Mouse (Mus musculus) kidney, postnatal 0 days (tissue): ENCODE results near the gene Havcr1. TPM values are rescaled to one million over a fixed set of nuclear protein-coding genes. Genes with fewer than 3 reads are reported as not detected.

Experiments
- ATAC-seq: fragments of 200-750 bp; cut with Nextera tagmentation; replicated peaks from 2 replicates; pipeline ENCODE4 v1.8.0; 2017; ENCODE audit warnings: low read depth, moderate number of reproducible peaks, moderate TSS enrichment, moderate library complexity; ENCODE audit not compliant: low FRiP score
- DNase-seq: peaks from one replicate; pipeline ENCODE4 v3.0.0-alpha.2; 2016; ENCODE audit warnings: low spot score
- H3K27ac ChIP-seq: fragments of 300-500 bp; sonication (generic); 2 replicates; pipeline ENCODE4 v1.5.1; 2014; ENCODE audit warnings: mild to moderate bottlenecking
- H3K27me3 ChIP-seq: fragments of 300-500 bp; sonication (generic); 2 replicates; pipeline ENCODE4 v1.6.1; 2014; ENCODE audit warnings: low read length, mixed read lengths; ENCODE audit not compliant: insufficient read depth
- H3K36me3 ChIP-seq: fragments of 300-500 bp; sonication (generic); 2 replicates; pipeline ENCODE4 v1.6.1; 2014; ENCODE audit warnings: low read length, mixed read lengths; ENCODE audit not compliant: insufficient read depth
- H3K4me1 ChIP-seq: fragments of 300-500 bp; sonication (generic); replicated peaks from 2 replicates; pipeline ENCODE4 v1.6.1; 2014; ENCODE audit warnings: antibody characterized with exemption, low read length, mixed read lengths; ENCODE audit not compliant: insufficient read depth
- H3K4me2 ChIP-seq: fragments of 300-500 bp; sonication (generic); 2 replicates; pipeline ENCODE4 v1.6.1; 2014; ENCODE audit warnings: mild to moderate bottlenecking, low read length, moderate library complexity, mixed read lengths
- H3K4me3 ChIP-seq: fragments of 300-500 bp; sonication (generic); replicated peaks from 2 replicates; pipeline ENCODE4 v1.5.1; 2014; ENCODE audit warnings: low read depth, low read length
- H3K9ac ChIP-seq: fragments of 300-500 bp; sonication (generic); 2 replicates; pipeline ENCODE4 v1.6.1; 2014; ENCODE audit warnings: low read depth, low read length
- H3K9me3 ChIP-seq: fragments of 300-500 bp; sonication (generic); replicated peaks from 2 replicates; pipeline ENCODE4 v1.6.1; 2016; ENCODE audit warnings: low read length, inconsistent platforms, mixed read lengths
- CTCF ChIP-seq: IDR thresholded peaks from 2 replicates; pipeline ENCODE4 v1.5.1; 2016; ENCODE audit warnings: antibody characterized with exemption, low read depth, mild to moderate bottlenecking, moderate library complexity
- WGBS: fragments of 180-500 bp; shearing (Covaris S2); extraction: QIAGEN DNeasy Blood & Tissue Kit; methylation state at CpG from one replicate; pipeline ENCODE4 v1.1.7; 2014; 5-methylcytosine and 5-hydroxymethylcytosine counted together
- polyA plus RNA-seq: library from polyadenylated mRNA; unstranded; fragments of >200 nt; fragmentation: Nextera tagmentation; extraction: Ambion mirVana; gene quantifications from 2 replicates; pipeline ENCODE4 v1.2.1, GENCODE M21; 2015

The Havcr1 gene
- polyA plus RNA-seq, 1 experiment from 2014 or later, result 0.80 TPM

GRCm38 (mm10) chr11:46804440-46804839 lies 69.6 kb downstream of the Havcr1 start:
- no peak for DNase-seq
- ATAC-seq, result no peak
- no peaks in the 10 kb centered on the region for H3K4me1 ChIP-seq
- no peak overlapping the region for H3K27ac ChIP-seq
- H3K9me3 ChIP-seq, result no peaks in the 10 kb centered on the region
- no peak overlapping the region for H3K4me3 ChIP-seq
- no peak overlapping the region for H3K9ac ChIP-seq
- H3K4me2 ChIP-seq, result no peak overlapping the region
- no peaks in the 10 kb centered on the region for H3K27me3 ChIP-seq
- H3K36me3 ChIP-seq, result no peaks in the 10 kb centered on the region
- WGBS, result 73% methylated on average over 2 of the region's 2 CpGs
- TF ChIP-seq CTCF, result no peak

- ATAC-seq, result no peak
- DNase-seq, result no peak
- no peak for TF ChIP-seq CTCF
- Histone ChIP-seq H3K9ac (no peak within 1 kb of the TSS), H3K4me3 (no peak within 1 kb of the TSS), H3K27ac (no peak within 1 kb of the TSS), H3K4me1 (no peaks in the 10 kb centered on the region), H3K27me3 (no peaks in the 10 kb centered on the region), H3K9me3 (no peaks in the 10 kb centered on the region), H3K4me2 (no peak within 1 kb of the TSS), H3K36me3 (no peaks in the 10 kb centered on the region)
- 85% methylated on average over 5 of the region's 5 CpGs for WGBS
These were observed 75.6 kb downstream of the Havcr1 start, which contains the start of gene Timd4 for GRCm38 (mm10) chr11:46810511-46810910. Gene Timd4 (plus strand): TSS chr11:46810800.

- Histone ChIP-seq H3K4me3 (no peak overlapping the region), H3K4me2 (no peak overlapping the region), H3K36me3 (no peaks in the 10 kb centered on the region), H3K4me1 (no peaks in the 10 kb centered on the region), H3K27ac (no peak overlapping the region), H3K27me3 (no peaks in the 10 kb centered on the region), H3K9ac (no peak overlapping the region), H3K9me3 (no peaks in the 10 kb centered on the region)
- DNase-seq (no peak), ATAC-seq (no peak)
- no peak for TF ChIP-seq CTCF
- 82% methylated on average over 5 of the region's 5 CpGs for WGBS
These were observed 82.8 kb downstream of the Havcr1 start for GRCm38 (mm10) chr11:46817692-46818091.

GRCm38 (mm10) chr11:46819930-46820329 lies 85.0 kb downstream of the Havcr1 start:
- Histone ChIP-seq H3K36me3 (no peaks in the 10 kb centered on the region), H3K4me1 (no peaks in the 10 kb centered on the region), H3K9ac (no peak overlapping the region), H3K4me3 (no peak overlapping the region), H3K27me3 (no peaks in the 10 kb centered on the region), H3K9me3 (no peaks in the 10 kb centered on the region), H3K27ac (no peak overlapping the region), H3K4me2 (no peak overlapping the region)
- no peak for TF ChIP-seq CTCF
- 40% methylated on average over 4 of the region's 4 CpGs for WGBS
- no peak for DNase-seq
- ATAC-seq, result no peak

Other genes with a start within 250 kb of the Havcr1 start
- not detected in 2 replicates for gene Gm12169, start 210.9 kb upstream of the Havcr1 start, polyA plus RNA-seq
- not detected in 2 replicates for gene BC053393, start 163.5 kb upstream of the Havcr1 start, polyA plus RNA-seq
- gene Dppa1, start 105.8 kb upstream of the Havcr1 start, polyA plus RNA-seq, result 0.07 and 0.54 TPM in 2 replicates
- gene Timd2, start 28.0 kb upstream of the Havcr1 start, polyA plus RNA-seq, result 0.67 and 0.70 TPM in 2 replicates
- gene Timd4, start 75.7 kb downstream of the Havcr1 start, polyA plus RNA-seq, result 0.11 and 0.40 TPM in 2 replicates